Mouse (Mus musculus) midbrain, embryonic 14.5 days (tissue): Measurements from ENCODE around the gene Lcn9. TPM values are rescaled to one million over a fixed set of nuclear protein-coding genes. Genes with fewer than 3 reads are reported as not detected.

Experiments used
- polyA plus RNA-seq: library from polyadenylated mRNA; unstranded; fragments of >200 nt; fragmentation: Nextera tagmentation; extraction: Ambion mirVana; gene quantifications from 2 replicates; pipeline ENCODE4 v1.2.1, GENCODE M21; 2014

The Lcn9 gene
- polyA plus RNA-seq, 1 experiment from 2014 or later, result not detected

Other genes with a start within 250 kb of the Lcn9 start
- gene Mamdc4, start 248.3 kb upstream of the Lcn9 start, polyA plus RNA-seq, result 2.1 and 3.9 TPM in 2 replicates
- gene Phpt1, start 247.9 kb upstream of the Lcn9 start, polyA plus RNA-seq, result 167 and 206 TPM in 2 replicates
- 8.8 and 9.2 TPM in 2 replicates for gene Ajm1, start 241.4 kb upstream of the Lcn9 start, polyA plus RNA-seq
- 60.9 and 62.6 TPM in 2 replicates for gene Rabl6, start 214.6 kb upstream of the Lcn9 start, polyA plus RNA-seq
- 0.28 and 0.33 TPM in 2 replicates for gene Ccdc183, start 205.5 kb upstream of the Lcn9 start, polyA plus RNA-seq
- gene Tmem141, start 201.1 kb upstream of the Lcn9 start, polyA plus RNA-seq, result 38.4 and 46.5 TPM in 2 replicates
- 2.8 TPM in 1 of 2 replicates, not detected in the other for gene Fcna, start 195.1 kb upstream of the Lcn9 start, polyA plus RNA-seq
- gene Lcn8, start 170.0 kb upstream of the Lcn9 start, polyA plus RNA-seq, result not detected in 2 replicates
- not detected in 2 replicates for gene Lcn5, start 165.2 kb upstream of the Lcn9 start, polyA plus RNA-seq
- not detected in 2 replicates for gene Lcn6, start 146.4 kb upstream of the Lcn9 start, polyA plus RNA-seq
- not detected in 2 replicates for gene Lcn10, start 140.4 kb upstream of the Lcn9 start, polyA plus RNA-seq
- not detected in 2 replicates for gene Obp2a, start 123.1 kb upstream of the Lcn9 start, polyA plus RNA-seq
- 114 and 151 TPM in 2 replicates for gene Bmyc, start 116.4 kb upstream of the Lcn9 start, polyA plus RNA-seq
- not detected in 2 replicates for gene Obp2b, start 86.1 kb upstream of the Lcn9 start, polyA plus RNA-seq
- not detected in 2 replicates for gene Lcn3, start 57.6 kb upstream of the Lcn9 start, polyA plus RNA-seq
- gene Lcn11, start 46.1 kb upstream of the Lcn9 start, polyA plus RNA-seq, result not detected in 2 replicates
- gene Gm13539, start 40.9 kb upstream of the Lcn9 start, polyA plus RNA-seq, result not detected in 2 replicates
- not detected in 2 replicates for gene Glt6d1, start 7.3 kb upstream of the Lcn9 start, polyA plus RNA-seq
- not detected in 2 replicates for gene Sohlh1, start 24.1 kb downstream of the Lcn9 start, polyA plus RNA-seq
- 10.1 and 11.3 TPM in 2 replicates for gene Kcnt1, start 40.6 kb downstream of the Lcn9 start, polyA plus RNA-seq
- gene Camsap1, start 160.1 kb downstream of the Lcn9 start, polyA plus RNA-seq, result 82.1 and 95.9 TPM in 2 replicates
- 122 and 129 TPM in 2 replicates for gene Ubac1, start 198.6 kb downstream of the Lcn9 start, polyA plus RNA-seq